Mouse (Mus musculus): ENCODE measurements around the gene Gpr22.

GRCm38 (mm10) chr12:31749846-31750245 lies 36.1 kb upstream of the Gpr22 start:
- TF ChIP-seq POLR2A (IDR thresholded peaks at IDR 0.05; ENCODE audit: control insufficient read depth, extremely low read depth, insufficient read depth, low read length, poor library complexity) (no peak), CTCF (IDR thresholded peaks at IDR 0.05; ENCODE audit: borderline replicate concordance, control insufficient read depth, extremely low read depth, insufficient read depth, low read length, poor library complexity) (no peak)

Data from thymus, adult 2 months (tissue).